Mouse (Mus musculus): ENCODE measurements around the gene Fbxl22. TPM values are rescaled to one million over a fixed set of nuclear protein-coding genes. Genes with fewer than 3 reads are reported as not detected.

Gene Fbxl22
- polyA plus RNA-seq, 1 experiment, result 7.2 TPM

- no peak for DNase-seq (ENCODE audit: low read depth)
Observed at GRCm38 (mm10) chr9:66507684-66508083, 6.7 kb downstream of the Fbxl22 start.

GRCm38 (mm10) chr9:66506424-66506823, 8.0 kb downstream of the Fbxl22 start:
- DNase-seq (ENCODE audit: low read depth), result no peak

GRCm38 (mm10) chr9:66506011-66506410, 8.4 kb downstream of the Fbxl22 start:
- no peak for DNase-seq (ENCODE audit: low read depth)

- no peak for DNase-seq (ENCODE audit: low read depth)
Observed at GRCm38 (mm10) chr9:66505141-66505917, 9.1 kb downstream of the Fbxl22 start.

GRCm38 (mm10) chr9:66504518-66504917, 9.9 kb downstream of the Fbxl22 start:
- DNase-seq (ENCODE audit: low read depth), result no peak

- DNase-seq (ENCODE audit: low read depth), result no peak
Observed at GRCm38 (mm10) chr9:66503879-66504411, 10.4 kb downstream of the Fbxl22 start.

GRCm38 (mm10) chr9:66501248-66501647, 13.1 kb downstream of the Fbxl22 start:
- DNase-seq (ENCODE audit: low read depth), result no peak

- DNase-seq (ENCODE audit: low read depth), result no peak
Observed at GRCm38 (mm10) chr9:66493992-66494391, 20.4 kb downstream of the Fbxl22 start.

GRCm38 (mm10) chr9:66492361-66492760, 22.0 kb downstream of the Fbxl22 start:
- no peak for DNase-seq (ENCODE audit: low read depth)

GRCm38 (mm10) chr9:66488786-66489185, 25.6 kb downstream of the Fbxl22 start:
- no peak for DNase-seq (ENCODE audit: low read depth)

- no peak for DNase-seq (ENCODE audit: low read depth)
Observed at GRCm38 (mm10) chr9:66483429-66483828, 31.0 kb downstream of the Fbxl22 start.

GRCm38 (mm10) chr9:66477785-66478184, 36.6 kb downstream of the Fbxl22 start:
- DNase-seq (ENCODE audit: low read depth), result no peak

GRCm38 (mm10) chr9:66465087-66465486, 49.3 kb downstream of the Fbxl22 start:
- DNase-seq (ENCODE audit: low read depth), result no peak

Other genes starting within 250 kb of the Fbxl22 start
- 12.4 and 13.8 TPM in 2 replicates for gene Herc1, start 164.1 kb downstream of the Fbxl22 start, polyA plus RNA-seq (2012; rRNA removed)
- gene Usp3, start 78.5 kb upstream of the Fbxl22 start, polyA plus RNA-seq (2012; rRNA removed), result 15.2 and 16.1 TPM in 2 replicates
- gene Car12, start 199.1 kb upstream of the Fbxl22 start, polyA plus RNA-seq (2012; rRNA removed), result 20.6 and 31.6 TPM in 2 replicates

Data from gonadal fat pad, adult 2 months (tissue).